17 mouse cellular contexts compared by ENCODE assay signal in genomic region chr19:40255561-40255960, GRCm38 (mm10).
"Had no signal": no experiment of that assay in that cellular context is flagged by ENCODE, and none has a peak within 500 bp of the region (broad histone marks: within the 10 kb centered on the region; RNA-seq: fewer than 3 reads in every experiment).

No protein-coding gene starts in this region.

- H3K4me1 ChIP-seq: limb, embryonic 10.5 days; midbrain, embryonic 13.5 days had no signal

- H3K4me3 ChIP-seq: layer of hippocampus, adult 2 months; limb, embryonic 10.5 days; limb, embryonic 13.5 days; liver, embryonic 12.5 days; liver, embryonic 15.5 days; lung, embryonic 15.5 days; megakaryocyte, embryonic 14.5 days; midbrain, embryonic 10.5 days; midbrain, embryonic 13.5 days had no signal

- DNase-seq: kidney, postnatal 25 days; layer of hippocampus, adult 9-11 months; liver; lung, adult 18-20 months; lung, postnatal 10 days; lung, postnatal 36 days; thymus, postnatal 25 days had no signal

- H3K27ac ChIP-seq: kidney, postnatal 0 days; layer of hippocampus, adult 2 months; limb, embryonic 10.5 days; limb, embryonic 13.5 days; liver, embryonic 12.5 days; liver, embryonic 15.5 days; lung, embryonic 15.5 days; midbrain, embryonic 10.5 days; midbrain, embryonic 13.5 days had no signal

- H3K36me3 ChIP-seq: limb, embryonic 10.5 days; limb, embryonic 13.5 days; liver, embryonic 12.5 days; lung, embryonic 15.5 days; midbrain, embryonic 13.5 days had no signal

- H3K4me2 ChIP-seq: limb, embryonic 13.5 days; liver, embryonic 12.5 days; liver, embryonic 15.5 days; lung, embryonic 15.5 days; midbrain, embryonic 13.5 days had no signal

- H3K9ac ChIP-seq: limb, embryonic 13.5 days; liver, embryonic 12.5 days; liver, embryonic 15.5 days; lung, embryonic 15.5 days; midbrain, embryonic 13.5 days had no signal

- H3K27me3 ChIP-seq: limb, embryonic 13.5 days; liver, embryonic 12.5 days; liver, embryonic 15.5 days; lung, embryonic 15.5 days; megakaryocyte, embryonic 14.5 days; midbrain, embryonic 13.5 days had no signal
